ENCODE assay signal across 8 mouse cellular contexts in the genomic region with DNA sequence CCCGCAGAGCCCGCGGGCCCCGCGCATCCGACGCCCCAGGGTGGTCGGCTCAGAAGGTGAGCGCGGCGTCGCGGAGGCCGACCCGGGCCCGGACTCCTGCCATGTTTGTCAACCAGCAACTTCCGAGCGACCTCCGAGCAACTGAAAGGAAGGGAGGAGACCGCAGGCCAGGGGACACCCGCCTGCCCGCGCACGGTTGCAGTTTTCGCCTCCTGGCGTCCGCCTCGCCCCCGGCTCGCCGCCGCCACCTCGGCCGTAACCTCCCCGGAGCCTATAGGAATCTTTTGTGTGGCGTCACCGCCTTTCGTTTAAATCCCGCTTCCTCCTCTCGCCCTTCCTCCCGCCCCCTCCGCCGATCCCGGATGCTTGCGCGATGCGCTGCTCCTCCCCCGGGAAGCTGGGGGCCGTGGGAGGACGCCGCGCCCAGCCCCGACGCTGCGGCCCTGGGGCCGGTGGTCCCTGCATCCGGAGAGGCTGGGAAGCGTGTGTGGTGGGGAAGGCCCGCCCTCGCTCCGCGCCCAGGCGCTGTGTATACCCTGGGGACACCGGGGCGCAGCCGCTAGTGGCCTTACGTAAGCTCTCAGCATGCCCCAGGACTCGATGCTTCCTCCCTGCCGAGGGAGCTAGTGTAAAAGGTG. TPM values are rescaled to one million over a fixed set of nuclear protein-coding genes. Genes with fewer than 3 reads are reported as not detected.
DNase-seq lines count a peak whose midpoint lies in the region; ATAC-seq and TF ChIP-seq lines count a peak whose summit lies in the region.

TSS of gene Tlnrd1 (minus strand) at position 285 of the 638 bp plus-strand sequence.
TSS of gene Mesd (plus strand) at position 446 of the 638 bp plus-strand sequence.

- ATAC-seq in forebrain, embryonic 15.5 days (replicated peaks), result peak; percentile 82
- peak; percentile 89 for ATAC-seq in lung, embryonic 14.5 days (ENCODE audit: insufficient read depth)

- no peaks in the 10 kb centered on the region for H3K9me3 ChIP-seq in forebrain, embryonic 15.5 days
- no peaks in the 10 kb centered on the region; the same call in 1 of the 2 replicates for H3K9me3 ChIP-seq in lung, embryonic 14.5 days (ENCODE audit: low read depth, low read length)

- peak within 1 kb of the TSS; percentile 88 for H3K27ac ChIP-seq in forebrain, embryonic 15.5 days (replicated peaks)
- peak within 1 kb of the TSS; percentile 93 for H3K27ac ChIP-seq in layer of hippocampus, adult 2 months
- peak within 1 kb of the TSS; percentile 99 for H3K27ac ChIP-seq in lung, embryonic 14.5 days (ENCODE audit: low read depth)
- peak within 1 kb of the TSS; percentile 89 for H3K27ac ChIP-seq in olfactory bulb, adult 2 months (ENCODE audit: insufficient read depth, low read depth, low read length)
- peak within 1 kb of the TSS; percentile 39; the same call in 1 of the 2 replicates for H3K27ac ChIP-seq in thymus, adult 2 months (ENCODE audit: control insufficient read depth, insufficient read depth, low read length)

- no peaks in the 10 kb centered on the region for H3K36me3 ChIP-seq in forebrain, embryonic 15.5 days
- peaks cover 23% of the 10 kb centered on the region for H3K36me3 ChIP-seq in lung, embryonic 14.5 days (ENCODE audit: insufficient read depth)
- H3K36me3 ChIP-seq in thymus, adult 2 months (ENCODE audit: control insufficient read depth, insufficient read depth, low read length), result no peaks in the 10 kb centered on the region

- intact Hi-C loops in heart, postnatal 25 days (cut with DNase I), result loop anchor here (5.0 to 10.0 kb wide), 2 partner anchors 317 to 1019 kb away; partner anchors contain the start of gene Mex3b

- peak within 1 kb of the TSS; percentile 66 for H3K4me3 ChIP-seq in forebrain, embryonic 15.5 days
- H3K4me3 ChIP-seq in layer of hippocampus, adult 2 months, result peak within 1 kb of the TSS; percentile 78
- peak within 1 kb of the TSS; percentile 92 for H3K4me3 ChIP-seq in lung, embryonic 14.5 days (ENCODE audit: low read depth, low read length)
- peak within 1 kb of the TSS; percentile 74 for H3K4me3 ChIP-seq in olfactory bulb, adult 2 months (ENCODE audit: insufficient read depth, low read depth, low read length)
- peak within 1 kb of the TSS; percentile 72 for H3K4me3 ChIP-seq in thymus, adult 2 months (ENCODE audit: control insufficient read depth, insufficient read depth, low read length)

- peak; percentile 73 for TF ChIP-seq POLR2A in olfactory bulb, adult 2 months (IDR thresholded peaks at IDR 0.05; ENCODE audit: insufficient read depth, low read depth, low read length)
- peak; percentile 62; the same call in 1 of the 2 replicates for TF ChIP-seq POLR2A in thymus, adult 2 months (IDR thresholded peaks at IDR 0.05; ENCODE audit: control insufficient read depth, extremely low read depth, insufficient read depth, low read length, poor library complexity)

- peak within 1 kb of the TSS; percentile 73 for H3K9ac ChIP-seq in forebrain, embryonic 15.5 days (replicated peaks)
- H3K9ac ChIP-seq in lung, embryonic 14.5 days, result peak within 1 kb of the TSS; percentile 92

- peak within 1 kb of the TSS; percentile 76 for H3K4me2 ChIP-seq in forebrain, embryonic 15.5 days (replicated peaks)
- peak within 1 kb of the TSS; percentile 95 for H3K4me2 ChIP-seq in lung, embryonic 14.5 days

- no peak for TF ChIP-seq CTCF in layer of hippocampus, adult 2 months (conservative IDR thresholded peaks at IDR 0.05)
- TF ChIP-seq CTCF in lung, embryonic 14.5 days (IDR thresholded peaks at IDR 0.05; ENCODE audit: low read depth), result peak; percentile 20
- TF ChIP-seq CTCF in olfactory bulb, adult 2 months (IDR thresholded peaks at IDR 0.05; ENCODE audit: insufficient read depth, low read depth, low read length), result no peak
- no peak for TF ChIP-seq CTCF in thymus, adult 2 months (IDR thresholded peaks at IDR 0.05; ENCODE audit: borderline replicate concordance, control insufficient read depth, extremely low read depth, insufficient read depth, low read length, poor library complexity)

- WGBS in forebrain, embryonic 15.5 days, result under 1% methylated on average over 65 of the region's 69 CpGs
- under 1% methylated on average over 67 of the region's 69 CpGs for WGBS in lung, embryonic 14.5 days
- WGBS in olfactory bulb, adult 2 months, result under 1% methylated on average over 69 of the region's 69 CpGs
- WGBS in thymus, adult 2 months, result under 1% methylated on average over 69 of the region's 69 CpGs

- H3K4me1 ChIP-seq in forebrain, embryonic 15.5 days, result peaks cover 46% of the 10 kb centered on the region
- H3K4me1 ChIP-seq in lung, embryonic 14.5 days (ENCODE audit: insufficient read depth), result peaks cover 23% of the 10 kb centered on the region
- peaks cover 9% of the 10 kb centered on the region for H3K4me1 ChIP-seq in olfactory bulb, adult 2 months (ENCODE audit: control insufficient read depth, insufficient read depth, low read length)
- H3K4me1 ChIP-seq in thymus, adult 2 months (replicated peaks; ENCODE audit: control insufficient read depth, insufficient read depth, low read length), result peaks cover 15% of the 10 kb centered on the region

- peak; percentile 83 for DNase-seq in ES-CJ7 (ENCODE audit: low read depth, low spot score)
- DNase-seq in cerebellum, adult 11 months, result peak; percentile 85
- DNase-seq in heart, postnatal 25 days (ENCODE audit: low spot score), result peak; percentile 89
- peak; percentile 86 to 91 for DNase-seq in layer of hippocampus, adult 2 months (ENCODE audit: low spot score in 2 of 2)
- peak; percentile 94 for DNase-seq in lung, embryonic 14.5 days
- peak; percentile 85 for DNase-seq in thymus, adult 2 months

- H3K27me3 ChIP-seq in forebrain, embryonic 15.5 days, result no peaks in the 10 kb centered on the region
- no peaks in the 10 kb centered on the region for H3K27me3 ChIP-seq in lung, embryonic 14.5 days (ENCODE audit: insufficient read depth, low read length)
- no peaks in the 10 kb centered on the region for H3K27me3 ChIP-seq in thymus, adult 2 months (ENCODE audit: control insufficient read depth, insufficient read depth, low read length)

RNA-seq across cellular contexts. Expression of gene Tlnrd1, which starts in this region (rescaled TPM):
- polyA plus RNA-seq in forebrain, embryonic 15.5 days (2015; fragmentation: Nextera tagmentation; extraction: Ambion mirVana), result 6.8 and 7.8 TPM in 2 replicates
- total RNA-seq in heart, postnatal 25 days (2021), result 1 to 10 TPM; 8.1 to 9.1 TPM
- total RNA-seq in layer of hippocampus, adult 2 months (2021), result 10 to 100 TPM; 18.1 to 20.9 TPM
- polyA plus RNA-seq in lung, embryonic 14.5 days (2014; fragmentation: Nextera tagmentation; extraction: Ambion mirVana), result 24.1 and 29.1 TPM in 2 replicates
- 138 TPM in 1 of 2 replicates, not detected in the other for polyA plus RNA-seq in olfactory bulb, adult 2 months (2012; ENCODE audit: insufficient read depth, insufficient read length, low replicate concordance, missing spikeins)
- 24.1 and 30.1 TPM in 2 replicates for polyA plus RNA-seq in thymus, adult 2 months (2012; rRNA removed)

RNA-seq across cellular contexts. Expression of gene Mesd, which starts in this region (rescaled TPM):
- 67.4 and 73.2 TPM in 2 replicates for polyA plus RNA-seq in forebrain, embryonic 15.5 days (2015; fragmentation: Nextera tagmentation; extraction: Ambion mirVana)
- 10 to 100 TPM; 51.3 to 52.0 TPM for total RNA-seq in heart, postnatal 25 days (2021)
- 10 to 100 TPM; 57.4 to 62.7 TPM for total RNA-seq in layer of hippocampus, adult 2 months (2021)
- 111 and 117 TPM in 2 replicates for polyA plus RNA-seq in lung, embryonic 14.5 days (2014; fragmentation: Nextera tagmentation; extraction: Ambion mirVana)
- not detected in 2 replicates for polyA plus RNA-seq in olfactory bulb, adult 2 months (2012; ENCODE audit: insufficient read depth, insufficient read length, low replicate concordance, missing spikeins)
- polyA plus RNA-seq in thymus, adult 2 months (2012; rRNA removed), result 12.2 and 14.2 TPM in 2 replicates

Comparison
In these comparisons a context has a peak if more than half of its experiments do, and no peak if none do; other contexts are left out.
1. Peak in every context shown above with its lines: DNase-seq, ATAC-seq, H3K4me3 ChIP-seq and H3K27ac ChIP-seq.
2. H3K27ac ChIP-seq: peak in every context shown above with its lines; median percentile 99 in lung, embryonic 14.5 days; 93 in layer of hippocampus, adult 2 months; 89 in olfactory bulb, adult 2 months; 88 in forebrain, embryonic 15.5 days; 39 in thymus, adult 2 months.